Mouse (Mus musculus) intestine, embryonic 15.5 days (tissue): ENCODE measurements around the gene Slc9b1. TPM values are rescaled to one million over a fixed set of nuclear protein-coding genes. Genes with fewer than 3 reads are reported as not detected.

Experiments used
- ATAC-seq: fragments of 200-750 bp; cut with Nextera tagmentation; 2 replicates; pipeline ENCODE4 v1.8.0; 2017; ENCODE audit warnings: moderate TSS enrichment, moderate library complexity
- H3K27ac ChIP-seq: fragments of 300-500 bp; sonication (generic); 2 replicates; pipeline ENCODE4 v1.5.1; 2015; ENCODE audit warnings: mild to moderate bottlenecking, inconsistent platforms
- H3K27me3 ChIP-seq: fragments of 300-500 bp; sonication (generic); replicated peaks from 2 replicates; pipeline ENCODE4 v1.6.1; 2015; ENCODE audit warnings: inconsistent platforms
- H3K36me3 ChIP-seq: fragments of 300-500 bp; sonication (generic); 2 replicates; pipeline ENCODE4 v1.6.1; 2015; ENCODE audit warnings: inconsistent platforms
- H3K4me1 ChIP-seq: fragments of 300-500 bp; sonication (generic); replicated peaks from 2 replicates; pipeline ENCODE4 v1.6.1; 2015; ENCODE audit warnings: inconsistent platforms
- H3K4me2 ChIP-seq: fragments of 300-500 bp; sonication (generic); replicated peaks from 2 replicates; pipeline ENCODE4 v1.6.1; 2015; ENCODE audit warnings: mild to moderate bottlenecking, inconsistent platforms
- H3K4me3 ChIP-seq: fragments of 300-500 bp; sonication (generic); replicated peaks from 2 replicates; pipeline ENCODE4 v1.5.1; 2015; ENCODE audit warnings: inconsistent platforms
- H3K9ac ChIP-seq: fragments of 300-500 bp; sonication (generic); 2 replicates; pipeline ENCODE4 v1.6.1; 2015; ENCODE audit warnings: inconsistent platforms
- H3K9me3 ChIP-seq: fragments of 300-500 bp; sonication (generic); 2 replicates; pipeline ENCODE4 v1.6.1; 2016; ENCODE audit warnings: inconsistent platforms
- polyA plus RNA-seq: library from polyadenylated mRNA; unstranded; fragments of >200 nt; fragmentation: Nextera tagmentation; extraction: Ambion mirVana; gene quantifications from 2 replicates; pipeline ENCODE4 v1.2.1, GENCODE M21; 2015

The Slc9b1 gene
- polyA plus RNA-seq, 1 experiment from 2014 or later, result 0.25 TPM

DNA sequence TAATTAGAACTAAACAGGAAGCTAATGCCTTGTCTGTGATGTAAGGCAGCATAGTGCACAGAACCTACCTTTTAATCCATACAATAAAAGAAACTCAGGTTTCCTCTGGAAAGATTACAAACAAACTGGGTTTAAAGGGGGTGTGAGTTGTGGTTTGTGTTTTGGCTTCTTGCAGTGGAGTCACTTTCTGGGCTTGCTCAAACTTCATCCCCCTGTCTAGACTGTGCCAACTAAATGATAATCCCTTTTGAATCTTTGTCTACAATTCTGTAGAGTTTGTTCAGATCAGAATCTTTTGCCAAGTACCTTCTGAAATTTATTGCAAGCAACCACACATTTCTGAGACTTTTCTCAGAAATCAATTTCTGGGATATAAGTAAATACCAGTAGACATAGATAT is 97.1 kb downstream of the Slc9b1 start:
- H3K27me3 ChIP-seq, result no peaks in the 10 kb centered on the region
- no peak overlapping the region for H3K9ac ChIP-seq
- H3K9me3 ChIP-seq, result no peaks in the 10 kb centered on the region
- no peaks in the 10 kb centered on the region for H3K36me3 ChIP-seq
- H3K4me3 ChIP-seq, result no peak overlapping the region
- H3K27ac ChIP-seq, result no peak overlapping the region
- no peak for ATAC-seq
- H3K4me2 ChIP-seq, result no peak overlapping the region
- 0 out of 2 replicates have a peak, but pooled peaks cover 4% of the 10 kb centered on the region for H3K4me1 ChIP-seq

Other genes with a start within 250 kb of the Slc9b1 start
- gene Cenpe, start 135.5 kb upstream of the Slc9b1 start, polyA plus RNA-seq, result 20.3 and 23.5 TPM in 2 replicates
- gene Bdh2, start 66.8 kb upstream of the Slc9b1 start, polyA plus RNA-seq, result 7.1 and 8.9 TPM in 2 replicates
- 0.93 and 1.1 TPM in 2 replicates for gene Slc9b2, start 40.3 kb upstream of the Slc9b1 start, polyA plus RNA-seq
- 61.9 and 62.9 TPM in 2 replicates for gene Cisd2, start 75.9 kb downstream of the Slc9b1 start, polyA plus RNA-seq
- gene Ube2d3, start 90.1 kb downstream of the Slc9b1 start, polyA plus RNA-seq, result 483 and 535 TPM in 2 replicates
- 17.2 and 18.0 TPM in 2 replicates for gene Manba, start 137.6 kb downstream of the Slc9b1 start, polyA plus RNA-seq